Mouse (Mus musculus): Measurements from ENCODE around the gene A530032D15Rik. TPM values are rescaled to one million over a fixed set of nuclear protein-coding genes. Genes with fewer than 3 reads are reported as not detected.
"Not testable (repeated sequence)": the region's sequence is repeated elsewhere in the genome, so short reads cannot be mapped to it uniquely, and the experiment has no call there.

A530032D15Rik gene
- polyA plus RNA-seq (2012; rRNA removed): not detected in 2 replicates

DNA sequence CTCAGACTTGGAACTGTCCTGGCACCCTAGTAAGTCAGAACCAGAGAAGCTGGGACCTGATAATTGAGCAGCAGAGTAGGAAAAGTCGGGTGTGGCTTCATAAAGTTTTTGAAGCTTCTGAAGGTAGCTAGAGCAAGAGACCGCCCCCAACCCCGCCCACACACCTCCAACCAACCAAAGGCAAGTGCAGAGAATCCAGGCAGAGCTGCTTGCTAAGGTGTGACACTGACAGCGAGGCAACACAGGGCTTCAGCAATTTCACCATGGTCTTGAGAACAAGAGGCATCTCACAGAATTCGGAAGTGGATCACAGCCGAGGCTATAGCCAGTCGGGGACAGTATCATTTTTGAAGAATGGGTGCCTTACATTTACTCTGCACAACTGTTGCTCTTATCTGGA lies at the start of gene A530032D15Rik:
TSS of gene A530032D15Rik (minus strand) at position 101 of the 400 bp plus-strand sequence.
- not testable (repeated sequence) for H3K36me3 ChIP-seq (ENCODE audit: control insufficient read depth, insufficient read depth, low read length); H3K27ac ChIP-seq (ENCODE audit: insufficient read depth, low read depth, low read length); H3K4me3 ChIP-seq (ENCODE audit: insufficient read depth, low read depth, low read length); DNase-seq; H3K4me1 ChIP-seq (ENCODE audit: control insufficient read depth, insufficient read depth, low read length); H3K27me3 ChIP-seq (replicated peaks; ENCODE audit: control insufficient read depth, insufficient read depth, low read length)
- 66% methylated on average over 2 of the region's 7 CpGs for WGBS

DNA sequence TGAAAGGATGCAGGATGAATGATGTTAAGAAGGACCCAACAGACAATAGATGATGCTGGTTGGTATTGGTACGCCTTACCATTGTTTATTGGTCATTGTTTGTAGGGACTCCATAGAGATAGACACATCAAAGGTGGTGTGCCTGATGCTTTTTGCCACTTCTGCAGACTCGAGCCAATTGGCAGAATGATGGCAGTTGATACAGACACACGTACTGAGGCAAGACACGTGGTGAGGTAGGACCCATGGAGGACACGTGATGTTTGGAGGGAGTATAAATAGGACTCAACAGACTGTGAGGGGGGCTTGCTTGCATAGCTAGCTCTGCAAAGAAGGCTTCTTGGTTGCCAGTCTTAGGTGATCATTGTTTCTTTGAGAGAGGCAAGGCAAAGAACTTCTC lies 45.5 kb upstream of the A530032D15Rik start:
- not testable (repeated sequence) for H3K4me3 ChIP-seq (ENCODE audit: insufficient read depth, low read depth, low read length); H3K27ac ChIP-seq (ENCODE audit: insufficient read depth, low read depth, low read length); H3K4me1 ChIP-seq (ENCODE audit: control insufficient read depth, insufficient read depth, low read length); DNase-seq; H3K27me3 ChIP-seq (replicated peaks; ENCODE audit: control insufficient read depth, insufficient read depth, low read length); H3K36me3 ChIP-seq (ENCODE audit: control insufficient read depth, insufficient read depth, low read length)
- 65% methylated on average over 4 of the region's 5 CpGs for WGBS

DNA sequence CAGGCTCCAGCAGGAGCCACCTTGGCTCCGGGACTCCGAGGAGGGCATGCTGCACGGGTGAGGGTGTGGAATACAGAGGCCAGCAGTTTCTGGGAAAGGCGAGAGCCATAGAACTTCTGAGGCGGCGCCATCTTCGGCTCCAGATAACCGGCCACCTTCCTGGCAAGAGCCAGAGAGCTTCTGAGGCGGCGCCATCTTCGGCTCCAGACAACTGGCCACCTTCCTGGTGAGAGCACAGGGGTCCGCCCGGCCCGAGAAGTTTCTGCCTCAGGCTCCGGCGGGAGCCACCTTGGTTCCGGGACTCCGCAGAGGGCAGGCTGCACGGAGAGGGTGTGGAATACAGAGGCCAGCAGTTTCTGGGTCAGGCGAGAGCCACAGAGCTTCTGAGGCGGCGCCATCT lies 24.0 kb upstream of the A530032D15Rik start:
- not testable (repeated sequence) for H3K27ac ChIP-seq (ENCODE audit: insufficient read depth, low read depth, low read length); H3K36me3 ChIP-seq (ENCODE audit: control insufficient read depth, insufficient read depth, low read length); H3K27me3 ChIP-seq (replicated peaks; ENCODE audit: control insufficient read depth, insufficient read depth, low read length); H3K4me3 ChIP-seq (ENCODE audit: insufficient read depth, low read depth, low read length); H3K4me1 ChIP-seq (ENCODE audit: control insufficient read depth, insufficient read depth, low read length); DNase-seq
- 88% methylated on average over 22 of the region's 22 CpGs for WGBS

DNA sequence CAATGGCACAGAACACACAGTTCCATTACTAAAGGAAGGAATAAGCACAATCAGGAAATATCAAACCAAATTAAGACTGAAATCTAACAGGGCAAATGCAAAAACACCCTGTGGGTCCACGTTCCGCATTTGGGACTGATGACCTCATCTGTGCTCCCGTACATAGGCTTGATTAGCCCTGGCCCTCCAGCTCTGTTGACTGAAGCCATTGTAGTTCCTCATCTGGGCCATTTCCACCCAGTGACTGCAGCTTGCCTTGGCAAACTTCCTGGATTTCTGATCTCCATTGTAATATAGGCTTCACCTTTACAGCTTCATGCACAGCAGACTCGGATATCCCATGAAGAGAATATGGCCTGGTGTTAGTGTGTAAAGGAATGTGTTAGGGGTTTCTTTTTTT lies 12.2 kb upstream of the A530032D15Rik start:
- DNase-seq; H3K27ac ChIP-seq (ENCODE audit: insufficient read depth, low read depth, low read length); H3K27me3 ChIP-seq (replicated peaks; ENCODE audit: control insufficient read depth, insufficient read depth, low read length); H3K4me1 ChIP-seq (ENCODE audit: control insufficient read depth, insufficient read depth, low read length); H3K36me3 ChIP-seq (ENCODE audit: control insufficient read depth, insufficient read depth, low read length); H3K4me3 ChIP-seq (ENCODE audit: insufficient read depth, low read depth, low read length): not testable (repeated sequence)
- WGBS: 91% methylated on average over 4 of the region's 4 CpGs

DNA sequence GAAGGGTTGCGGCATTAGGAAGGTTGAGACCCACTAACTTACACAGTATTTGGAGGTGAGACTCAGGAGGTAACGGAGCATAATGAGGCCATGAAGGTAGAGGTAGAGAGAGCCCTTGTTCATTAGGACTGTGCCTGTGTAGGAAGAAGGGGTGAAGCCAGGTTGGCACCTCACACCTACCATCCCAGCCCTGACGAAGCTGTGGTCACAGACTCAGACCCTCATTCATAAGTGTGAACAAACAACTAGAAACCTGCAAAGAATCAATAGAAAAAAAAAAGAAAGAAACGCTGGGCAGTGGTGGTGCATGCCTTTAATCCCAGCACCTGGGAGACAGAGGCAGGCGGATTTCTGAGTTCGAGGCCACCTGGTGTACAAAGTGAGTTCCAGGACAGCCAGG lies 8.7 kb upstream of the A530032D15Rik start:
- 74% methylated on average over 6 of the region's 6 CpGs for WGBS
- H3K27me3 ChIP-seq (replicated peaks; ENCODE audit: control insufficient read depth, insufficient read depth, low read length); H3K4me1 ChIP-seq (ENCODE audit: control insufficient read depth, insufficient read depth, low read length); H3K36me3 ChIP-seq (ENCODE audit: control insufficient read depth, insufficient read depth, low read length); DNase-seq; H3K27ac ChIP-seq (ENCODE audit: insufficient read depth, low read depth, low read length); H3K4me3 ChIP-seq (ENCODE audit: insufficient read depth, low read depth, low read length): not testable (repeated sequence)

DNA sequence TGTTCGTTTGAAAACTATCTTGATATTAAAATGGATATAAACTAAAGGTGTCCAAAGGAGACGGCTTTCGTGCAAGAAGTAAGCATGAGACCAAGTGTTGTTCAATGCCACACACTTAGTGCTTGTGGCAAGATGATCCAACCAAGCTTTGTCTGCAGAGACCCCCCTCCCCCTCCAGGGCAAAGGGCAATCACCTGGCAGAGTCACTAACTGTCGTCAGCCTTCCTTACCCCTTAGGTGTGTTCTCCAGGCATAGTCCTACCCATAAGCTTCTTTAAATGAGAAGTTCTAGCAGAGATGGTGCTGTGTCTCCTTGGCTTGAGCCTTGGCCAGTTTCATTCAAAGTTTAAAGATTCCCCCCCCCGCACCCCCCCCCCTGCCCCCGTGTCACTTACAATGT lies 7.9 kb upstream of the A530032D15Rik start:
- not testable (repeated sequence) for DNase-seq; H3K4me3 ChIP-seq (ENCODE audit: insufficient read depth, low read depth, low read length); H3K4me1 ChIP-seq (ENCODE audit: control insufficient read depth, insufficient read depth, low read length); H3K27me3 ChIP-seq (replicated peaks; ENCODE audit: control insufficient read depth, insufficient read depth, low read length); H3K36me3 ChIP-seq (ENCODE audit: control insufficient read depth, insufficient read depth, low read length); H3K27ac ChIP-seq (ENCODE audit: insufficient read depth, low read depth, low read length)
- 55% methylated on average over 4 of the region's 6 CpGs for whole genome bisulfite sequencing

DNA sequence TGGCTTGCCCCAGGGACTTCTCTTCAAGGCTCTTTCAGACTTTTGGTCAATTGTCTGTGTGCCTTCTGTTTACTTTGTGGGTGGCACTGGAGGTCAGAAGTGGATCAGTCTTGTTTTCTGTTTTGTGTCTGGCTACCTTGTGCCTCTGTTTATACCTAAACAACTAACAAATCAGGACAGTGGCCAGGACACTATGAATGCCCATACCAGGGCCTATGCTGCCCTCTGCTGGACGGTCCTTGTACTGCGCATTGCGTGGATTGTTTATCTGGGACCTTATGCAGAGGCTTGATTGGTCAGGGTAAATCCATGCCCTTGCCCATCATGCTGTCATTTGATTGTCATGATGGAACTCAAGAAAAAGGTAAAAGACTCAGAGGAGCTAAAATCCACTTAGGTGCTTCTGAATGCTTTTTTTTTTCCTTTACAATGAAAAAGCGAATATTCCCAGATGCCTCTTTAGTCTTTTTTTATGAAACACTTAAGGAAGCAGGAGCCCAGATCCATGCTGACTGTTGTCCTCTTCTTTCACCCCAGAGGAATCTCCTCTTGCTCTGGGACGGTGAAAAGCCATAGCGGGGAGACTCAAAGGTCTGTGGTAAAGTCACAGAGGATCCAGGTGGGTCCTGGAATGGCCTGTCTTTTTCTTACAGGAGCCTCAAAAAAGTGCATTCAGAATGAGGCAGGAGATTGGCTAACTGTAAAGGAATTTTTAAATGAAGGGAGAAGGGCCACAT lies 5.2 kb upstream of the A530032D15Rik start:
- not testable (repeated sequence) for H3K27ac ChIP-seq (ENCODE audit: insufficient read depth, low read depth, low read length); H3K27me3 ChIP-seq (replicated peaks; ENCODE audit: control insufficient read depth, insufficient read depth, low read length); H3K36me3 ChIP-seq (ENCODE audit: control insufficient read depth, insufficient read depth, low read length); H3K4me1 ChIP-seq (ENCODE audit: control insufficient read depth, insufficient read depth, low read length); H3K4me3 ChIP-seq (ENCODE audit: insufficient read depth, low read depth, low read length)
- WGBS: 49% methylated on average over 6 of the region's 6 CpGs
- peak; percentile 72 for DNase-seq

DNA sequence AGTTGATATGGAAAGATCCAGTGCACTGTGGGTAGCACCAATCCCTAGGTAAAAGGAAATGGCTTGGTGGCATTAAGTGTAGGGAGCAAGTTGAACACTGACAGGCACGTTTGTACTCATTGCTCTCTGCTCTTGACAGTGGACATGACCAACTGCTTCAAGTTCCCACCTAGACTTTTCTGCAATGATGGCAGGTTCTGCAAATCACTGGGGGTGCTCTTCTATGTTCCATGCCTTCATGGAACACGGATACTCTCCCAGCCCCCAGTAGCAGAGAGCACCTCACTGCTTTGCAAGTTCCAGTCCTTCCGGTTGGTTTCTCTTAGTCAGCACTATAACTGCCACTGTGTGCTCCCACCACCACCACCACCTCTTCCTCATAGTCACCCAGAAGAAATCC lies 4.4 kb upstream of the A530032D15Rik start:
- H3K36me3 ChIP-seq (ENCODE audit: control insufficient read depth, insufficient read depth, low read length); DNase-seq; H3K4me1 ChIP-seq (ENCODE audit: control insufficient read depth, insufficient read depth, low read length); H3K27ac ChIP-seq (ENCODE audit: insufficient read depth, low read depth, low read length); H3K27me3 ChIP-seq (replicated peaks; ENCODE audit: control insufficient read depth, insufficient read depth, low read length); H3K4me3 ChIP-seq (ENCODE audit: insufficient read depth, low read depth, low read length): not testable (repeated sequence)
- 80% methylated on average over 3 of the region's 3 CpGs for WGBS

DNA sequence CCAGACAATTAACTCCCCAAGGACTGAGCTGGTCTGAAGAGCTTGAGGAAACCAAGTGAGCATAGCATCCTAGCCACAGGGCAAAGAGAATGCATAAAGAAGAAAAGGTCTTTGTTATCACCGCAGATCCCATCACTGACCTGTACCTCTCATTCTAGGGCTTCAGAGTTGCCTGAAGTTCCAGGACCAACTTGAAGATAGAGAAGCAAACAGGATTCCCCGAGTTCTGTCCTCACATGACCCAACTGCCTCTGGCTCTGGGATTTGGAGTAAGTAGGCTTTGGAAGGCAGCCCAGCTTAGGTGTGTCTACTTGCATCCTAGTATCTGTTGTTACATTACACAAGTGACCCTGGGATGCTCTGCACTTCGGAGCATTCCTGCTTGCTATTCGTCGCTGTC lies 3.2 kb upstream of the A530032D15Rik start:
- not testable (repeated sequence) for H3K4me3 ChIP-seq (ENCODE audit: insufficient read depth, low read depth, low read length); DNase-seq; H3K36me3 ChIP-seq (ENCODE audit: control insufficient read depth, insufficient read depth, low read length); H3K4me1 ChIP-seq (ENCODE audit: control insufficient read depth, insufficient read depth, low read length); H3K27ac ChIP-seq (ENCODE audit: insufficient read depth, low read depth, low read length); H3K27me3 ChIP-seq (replicated peaks; ENCODE audit: control insufficient read depth, insufficient read depth, low read length)
- 71% methylated on average over 2 of the region's 5 CpGs for WGBS

DNA sequence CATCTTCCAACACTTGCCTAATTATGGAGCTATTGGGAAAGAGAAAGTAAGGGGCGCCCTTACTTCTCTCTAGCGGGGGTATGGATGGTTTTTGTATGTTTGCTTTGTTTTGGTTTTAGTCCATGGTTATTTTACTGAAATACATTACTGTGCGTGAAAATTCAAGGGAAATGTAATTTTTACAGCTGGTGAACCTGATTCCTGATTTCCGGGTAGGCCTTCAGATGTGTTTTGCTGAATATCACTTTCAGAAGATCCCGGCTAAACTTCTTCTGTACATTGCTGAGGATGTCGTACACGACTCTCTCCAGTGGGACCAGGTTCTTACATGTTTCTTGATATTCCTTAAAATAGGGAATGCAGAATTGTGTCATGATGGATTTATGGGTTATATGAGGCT lies 2.6 kb upstream of the A530032D15Rik start:
- H3K36me3 ChIP-seq (ENCODE audit: control insufficient read depth, insufficient read depth, low read length); H3K27ac ChIP-seq (ENCODE audit: insufficient read depth, low read depth, low read length); H3K4me1 ChIP-seq (ENCODE audit: control insufficient read depth, insufficient read depth, low read length); H3K4me3 ChIP-seq (ENCODE audit: insufficient read depth, low read depth, low read length); H3K27me3 ChIP-seq (replicated peaks; ENCODE audit: control insufficient read depth, insufficient read depth, low read length); DNase-seq: not testable (repeated sequence)
- WGBS: 87% methylated on average over 7 of the region's 7 CpGs

DNA sequence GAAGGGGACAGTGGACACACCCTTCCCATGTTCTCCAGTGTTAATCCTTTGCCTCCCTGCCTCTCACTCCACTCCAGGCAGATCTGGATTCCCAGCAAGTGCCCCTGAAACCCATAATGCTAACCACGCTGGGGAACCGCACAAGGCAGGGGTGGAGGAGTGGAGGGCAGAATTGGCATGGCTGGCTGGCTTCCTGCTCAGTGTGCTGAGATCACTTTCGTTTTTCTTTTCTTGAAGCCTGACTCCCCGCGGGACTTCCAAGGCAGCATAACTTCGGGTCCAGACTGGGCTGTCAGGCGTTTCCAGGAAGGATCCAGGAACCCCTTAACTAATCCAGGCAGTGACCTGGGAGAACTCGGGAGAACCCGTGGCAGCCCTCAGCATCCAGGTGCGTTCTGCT lies 1.9 kb upstream of the A530032D15Rik start:
- H3K27me3 ChIP-seq (replicated peaks; ENCODE audit: control insufficient read depth, insufficient read depth, low read length); H3K36me3 ChIP-seq (ENCODE audit: control insufficient read depth, insufficient read depth, low read length); H3K4me3 ChIP-seq (ENCODE audit: insufficient read depth, low read depth, low read length); H3K4me1 ChIP-seq (ENCODE audit: control insufficient read depth, insufficient read depth, low read length); H3K27ac ChIP-seq (ENCODE audit: insufficient read depth, low read depth, low read length): not testable (repeated sequence)
- DNase-seq: peak; percentile 27
- WGBS: 57% methylated on average over 10 of the region's 10 CpGs

DNA sequence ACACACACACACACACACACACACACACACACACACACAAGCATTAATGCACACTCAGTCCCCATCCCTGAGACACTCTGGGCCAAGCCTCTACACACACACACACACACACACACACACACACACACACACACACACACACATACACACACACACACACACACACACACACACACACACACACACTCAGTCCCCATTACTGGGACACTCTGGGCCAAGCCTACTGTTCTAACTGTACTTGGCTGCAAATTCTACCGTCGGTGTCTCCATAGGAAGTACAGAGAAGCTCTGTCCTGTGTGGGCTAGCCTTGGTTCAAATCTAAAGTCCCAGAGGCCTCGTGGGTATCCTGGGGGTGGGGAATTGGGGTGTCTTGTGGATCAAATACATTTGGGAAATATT lies 1.2 kb upstream of the A530032D15Rik start:
- 81% methylated on average over 3 of the region's 3 CpGs for WGBS
- H3K4me1 ChIP-seq (ENCODE audit: control insufficient read depth, insufficient read depth, low read length): not testable (repeated sequence)

More for the DNA sequence above, 1.2 kb upstream of the A530032D15Rik start:
- DNase-seq; H3K36me3 ChIP-seq (ENCODE audit: control insufficient read depth, insufficient read depth, low read length); H3K27ac ChIP-seq (ENCODE audit: insufficient read depth, low read depth, low read length); H3K27me3 ChIP-seq (replicated peaks; ENCODE audit: control insufficient read depth, insufficient read depth, low read length); H3K4me3 ChIP-seq (ENCODE audit: insufficient read depth, low read depth, low read length): not testable (repeated sequence)
